In the genomic region with DNA sequence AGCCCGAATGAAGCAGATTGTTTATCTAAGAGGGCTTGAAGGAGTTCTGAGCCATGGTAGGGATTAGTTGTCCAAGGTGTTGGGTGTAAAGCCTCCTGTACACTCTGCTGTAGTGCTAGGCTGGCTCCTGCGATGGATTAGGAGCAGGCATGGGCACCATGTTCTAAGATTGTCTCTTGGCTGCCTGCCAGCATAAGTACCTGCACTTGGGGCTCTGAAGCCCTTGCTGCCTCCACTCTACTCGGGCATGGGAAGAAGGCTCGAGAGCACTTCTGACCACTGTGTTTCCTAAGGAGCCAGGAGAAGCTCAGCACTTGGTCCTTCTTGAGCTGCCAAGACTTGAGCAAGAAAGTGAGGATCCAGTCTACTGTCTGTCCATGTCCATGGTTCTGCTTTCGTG, we compare ENCODE assay signal across 18 mouse cellular contexts. TPM values are rescaled to one million over a fixed set of nuclear protein-coding genes. Genes with fewer than 3 reads are reported as not detected.
"Had no signal": no experiment of that assay in that cellular context is flagged by ENCODE, and none has a peak within 500 bp of the region (broad histone marks: within the 10 kb centered on the region; RNA-seq: fewer than 3 reads in every experiment).

No protein-coding gene starts in this region.

- H3K4me3 ChIP-seq: limb, embryonic 10.5 days; liver, embryonic 15.5 days; midbrain, embryonic 12.5 days; neural tube, embryonic 13.5 days had no signal

- ATAC-seq: intestine, embryonic 16.5 days; midbrain, embryonic 16.5 days had no signal

- DNase-seq: kidney, adult 8-10 months; kidney, postnatal 36 days; layer of hippocampus, adult 9-11 months; right cerebral cortex, adult 18-20 months; right cerebral cortex, postnatal 25 days had no signal

- H3K9me3 ChIP-seq: limb, embryonic 10.5 days; liver, embryonic 15.5 days; midbrain, embryonic 12.5 days; neural tube, embryonic 13.5 days had no signal

- H3K4me2 ChIP-seq: liver, embryonic 11.5 days; liver, embryonic 15.5 days; midbrain, embryonic 12.5 days; neural tube, embryonic 13.5 days had no signal

- H3K27me3 ChIP-seq: liver, embryonic 15.5 days; midbrain, embryonic 12.5 days; neural tube, embryonic 13.5 days had no signal

- H3K27ac ChIP-seq: kidney, postnatal 0 days; limb, embryonic 10.5 days; liver, embryonic 15.5 days; macrophage; midbrain, embryonic 12.5 days; neural tube, embryonic 13.5 days had no signal

- H3K9ac ChIP-seq: liver, embryonic 15.5 days; midbrain, embryonic 12.5 days; neural tube, embryonic 13.5 days had no signal

RNA-seq across cellular contexts. Expression of a gene that starts 34.4 kb away (rescaled TPM):
- total RNA-seq: layer of hippocampus, adult 18-20 months; left cerebral cortex, postnatal 10 days; megakaryocyte-erythroid progenitor cell, adult 5-6 weeks had no signal
- polyA plus RNA-seq: kidney, postnatal 0 days; limb, embryonic 10.5 days; limb, embryonic 14.5 days; liver, embryonic 11.5 days; macrophage; midbrain, embryonic 12.5 days; neural tube, embryonic 13.5 days had no signal
